Mouse (Mus musculus) stomach, embryonic 16.5 days (tissue): ENCODE data around the gene Acta1. TPM values are rescaled to one million over a fixed set of nuclear protein-coding genes. Genes with fewer than 3 reads are reported as not detected.

Experiments
- ATAC-seq: fragments of 200-750 bp; cut with Nextera tagmentation; 2 replicates; pipeline ENCODE4 v1.8.0; 2017; ENCODE audit warnings: moderate number of reproducible peaks, moderate TSS enrichment; ENCODE audit not compliant: insufficient read depth, low FRiP score
- H3K27ac ChIP-seq: fragments of 300-500 bp; sonication (generic); 2 replicates; pipeline ENCODE4 v1.5.1; 2014; ENCODE audit warnings: low read length
- H3K27me3 ChIP-seq: fragments of 300-500 bp; sonication (generic); 2 replicates; pipeline ENCODE4 v1.6.1; 2014; ENCODE audit warnings: low read length, control low read depth, mixed read lengths; ENCODE audit not compliant: control insufficient read depth, insufficient read depth
- H3K36me3 ChIP-seq: fragments of 300-500 bp; sonication (generic); 2 replicates; pipeline ENCODE4 v1.6.1; 2014; ENCODE audit warnings: low read length; ENCODE audit not compliant: control insufficient read depth, insufficient read depth
- H3K4me1 ChIP-seq: fragments of 300-500 bp; sonication (generic); 2 replicates; pipeline ENCODE4 v1.6.1; 2014; ENCODE audit warnings: low read length, control low read depth, mixed read lengths; ENCODE audit not compliant: control insufficient read depth, insufficient read depth
- H3K4me2 ChIP-seq: fragments of 300-500 bp; sonication (generic); 2 replicates; pipeline ENCODE4 v1.6.1; 2014; ENCODE audit warnings: low read depth, low read length, mixed read lengths
- H3K4me3 ChIP-seq: fragments of 300-500 bp; sonication (generic); replicated peaks from 2 replicates; pipeline ENCODE4 v1.5.1; 2014; ENCODE audit warnings: mild to moderate bottlenecking, low read length
- H3K9ac ChIP-seq: fragments of 300-500 bp; sonication (generic); 2 replicates; pipeline ENCODE4 v1.6.1; 2014; ENCODE audit warnings: low read length
- H3K9me3 ChIP-seq: fragments of 300-500 bp; sonication (generic); replicated peaks from 2 replicates; pipeline ENCODE4 v1.6.1; 2016; ENCODE audit warnings: low read length, control low read depth; ENCODE audit not compliant: control insufficient read depth
- WGBS: fragments of 180-500 bp; shearing (Covaris S2); extraction: QIAGEN DNeasy Blood & Tissue Kit; methylation state at CpG from one replicate; pipeline ENCODE4 v1.1.7; 2014; 5-methylcytosine and 5-hydroxymethylcytosine counted together
- polyA plus RNA-seq: library from polyadenylated mRNA; unstranded; fragments of >200 nt; fragmentation: Nextera tagmentation; extraction: Ambion mirVana; gene quantifications from 2 replicates; pipeline ENCODE4 v1.2.1, GENCODE M21; 2015

Gene Acta1
- polyA plus RNA-seq, 1 experiment from 2014 or later, result 1,117 TPM

- no peaks in the 10 kb centered on the region for H3K27me3 ChIP-seq
- WGBS, result 72% methylated on average over 3 of the region's 3 CpGs
- no peak overlapping the region for H3K4me3 ChIP-seq
- H3K36me3 ChIP-seq, result no peaks in the 10 kb centered on the region
- no peak overlapping the region for H3K27ac ChIP-seq
- H3K9me3 ChIP-seq, result no peaks in the 10 kb centered on the region
- H3K4me2 ChIP-seq, result no peak overlapping the region
- peaks cover 6% of the 10 kb centered on the region; the same call in 1 of the 2 replicates for H3K4me1 ChIP-seq
- no peak overlapping the region for H3K9ac ChIP-seq
- no peak for ATAC-seq
Measured at GRCm38 (mm10) chr8:123857361-123857760, 37.2 kb downstream of the Acta1 start.

GRCm38 (mm10) chr8:123854733-123855475 lies 39.6 kb downstream of the Acta1 start:
- Histone ChIP-seq H3K36me3 (no peaks in the 10 kb centered on the region), H3K27ac (no peak overlapping the region), H3K27me3 (no peaks in the 10 kb centered on the region), H3K4me3 (no peak overlapping the region), H3K4me2 (no peak overlapping the region), H3K9me3 (no peaks in the 10 kb centered on the region), H3K4me1 (peaks cover 6% of the 10 kb centered on the region; the same call in 1 of the 2 replicates), H3K9ac (no peak overlapping the region)
- no peak for ATAC-seq
- WGBS, result 84% methylated on average over 9 of the region's 9 CpGs

GRCm38 (mm10) chr8:123854252-123854651 lies 40.3 kb downstream of the Acta1 start:
- Histone ChIP-seq H3K9ac (no peak overlapping the region), H3K9me3 (no peaks in the 10 kb centered on the region), H3K4me2 (no peak overlapping the region), H3K27me3 (no peaks in the 10 kb centered on the region), H3K27ac (no peak overlapping the region), H3K4me1 (peaks cover 6% of the 10 kb centered on the region; the same call in 1 of the 2 replicates), H3K4me3 (no peak overlapping the region), H3K36me3 (no peaks in the 10 kb centered on the region)
- WGBS, result 88% methylated on average over 1 of the region's 1 CpGs
- no peak for ATAC-seq

- 61% methylated on average over 5 of the region's 5 CpGs for WGBS
- Histone ChIP-seq H3K4me3 (no peak overlapping the region), H3K4me2 (no peak overlapping the region), H3K9me3 (no peaks in the 10 kb centered on the region), H3K9ac (no peak overlapping the region), H3K36me3 (no peaks in the 10 kb centered on the region), H3K4me1 (no peaks in the 10 kb centered on the region), H3K27me3 (no peaks in the 10 kb centered on the region), H3K27ac (no peak overlapping the region)
- no peak for ATAC-seq
Measured at GRCm38 (mm10) chr8:123851590-123851989, 43.0 kb downstream of the Acta1 start.

GRCm38 (mm10) chr8:123849352-123849751 lies 45.2 kb downstream of the Acta1 start:
- no peak for ATAC-seq
- Histone ChIP-seq H3K4me3 (no peak overlapping the region), H3K4me2 (no peak overlapping the region), H3K4me1 (no peaks in the 10 kb centered on the region), H3K9me3 (no peaks in the 10 kb centered on the region), H3K27ac (no peak overlapping the region), H3K36me3 (no peaks in the 10 kb centered on the region), H3K9ac (no peak overlapping the region), H3K27me3 (no peaks in the 10 kb centered on the region)
- 79% methylated on average over 4 of the region's 4 CpGs for WGBS

GRCm38 (mm10) chr8:123847546-123847945 lies 47.0 kb downstream of the Acta1 start:
- 67% methylated on average over 3 of the region's 3 CpGs for WGBS
- H3K27me3 ChIP-seq, result no peaks in the 10 kb centered on the region
- no peak overlapping the region for H3K4me3 ChIP-seq
- no peak overlapping the region for H3K4me2 ChIP-seq
- H3K9ac ChIP-seq, result no peak overlapping the region
- no peaks in the 10 kb centered on the region for H3K4me1 ChIP-seq
- ATAC-seq, result no peak
- H3K36me3 ChIP-seq, result no peaks in the 10 kb centered on the region
- H3K9me3 ChIP-seq, result no peaks in the 10 kb centered on the region
- H3K27ac ChIP-seq, result no peak overlapping the region

- Histone ChIP-seq H3K4me2 (no peak overlapping the region), H3K4me1 (no peaks in the 10 kb centered on the region), H3K9ac (no peak overlapping the region), H3K9me3 (no peaks in the 10 kb centered on the region), H3K27ac (no peak overlapping the region), H3K4me3 (no peak overlapping the region), H3K36me3 (no peaks in the 10 kb centered on the region), H3K27me3 (no peaks in the 10 kb centered on the region)
- 87% methylated on average over 12 of the region's 12 CpGs for WGBS
- no peak for ATAC-seq
Measured at GRCm38 (mm10) chr8:123846509-123846908, 48.0 kb downstream of the Acta1 start.

- Histone ChIP-seq H3K4me2 (no peak overlapping the region), H3K4me1 (no peaks in the 10 kb centered on the region), H3K36me3 (no peaks in the 10 kb centered on the region), H3K9ac (no peak overlapping the region), H3K27ac (no peak overlapping the region), H3K9me3 (no peaks in the 10 kb centered on the region), H3K4me3 (no peak overlapping the region), H3K27me3 (no peaks in the 10 kb centered on the region)
- 85% methylated on average over 10 of the region's 10 CpGs for WGBS
- ATAC-seq, result no peak
Measured at GRCm38 (mm10) chr8:123845991-123846390, 48.6 kb downstream of the Acta1 start.

- H3K27ac ChIP-seq, result no peak overlapping the region
Measured at GRCm38 (mm10) chr8:123845114-123845513, 49.4 kb downstream of the Acta1 start.

More at GRCm38 (mm10) chr8:123845114-123845513, 49.4 kb downstream of the Acta1 start:
- Histone ChIP-seq H3K4me2 (no peak overlapping the region), H3K4me3 (no peak overlapping the region), H3K27me3 (no peaks in the 10 kb centered on the region), H3K4me1 (no peaks in the 10 kb centered on the region), H3K9ac (no peak overlapping the region), H3K9me3 (no peaks in the 10 kb centered on the region), H3K36me3 (no peaks in the 10 kb centered on the region)
- no peak for ATAC-seq
- WGBS, result 85% methylated on average over 13 of the region's 13 CpGs
